Mouse (Mus musculus) neural tube, embryonic 15.5 days (tissue): ENCODE measurements around the gene Stac2. TPM values are rescaled to one million over a fixed set of nuclear protein-coding genes. Genes with fewer than 3 reads are reported as not detected.

ENCODE experiments used
- ATAC-seq: fragments of 200-750 bp; cut with Nextera tagmentation; 2 replicates; pipeline ENCODE4 v1.8.0; 2017; ENCODE audit warnings: mild to moderate bottlenecking, moderate TSS enrichment, moderate library complexity; ENCODE audit not compliant: low FRiP score
- H3K27ac ChIP-seq: fragments of 300-500 bp; sonication (generic); replicated peaks from 2 replicates; pipeline ENCODE4 v1.5.1; 2015; ENCODE audit warnings: mild to moderate bottlenecking, inconsistent platforms
- H3K27me3 ChIP-seq: fragments of 300-500 bp; sonication (generic); replicated peaks from 2 replicates; pipeline ENCODE4 v1.6.1; 2015; ENCODE audit warnings: inconsistent platforms
- H3K36me3 ChIP-seq: fragments of 300-500 bp; sonication (generic); 2 replicates; pipeline ENCODE4 v1.6.1; 2015; ENCODE audit warnings: inconsistent platforms
- H3K4me1 ChIP-seq: fragments of 300-500 bp; sonication (generic); 2 replicates; pipeline ENCODE4 v1.6.1; 2015; ENCODE audit warnings: inconsistent platforms
- H3K4me2 ChIP-seq: fragments of 300-500 bp; sonication (generic); 2 replicates; pipeline ENCODE4 v1.6.1; 2015; ENCODE audit warnings: inconsistent platforms, mild to moderate bottlenecking, moderate library complexity
- H3K4me3 ChIP-seq: fragments of 300-500 bp; sonication (generic); replicated peaks from 2 replicates; pipeline ENCODE4 v1.5.1; 2015; ENCODE audit warnings: mild to moderate bottlenecking, inconsistent platforms
- H3K9ac ChIP-seq: fragments of 300-500 bp; sonication (generic); replicated peaks from 2 replicates; pipeline ENCODE4 v1.6.1; 2015; ENCODE audit warnings: mild to moderate bottlenecking, inconsistent platforms
- H3K9me3 ChIP-seq: fragments of 300-500 bp; sonication (generic); replicated peaks from 2 replicates; pipeline ENCODE4 v1.6.1; 2016; ENCODE audit warnings: inconsistent platforms
- WGBS: fragments of 180-500 bp; shearing (Covaris S2); methylation state at CpG from one replicate; pipeline ENCODE4 v1.1.7; 2015; ENCODE audit warnings: mixed read lengths; 5-methylcytosine and 5-hydroxymethylcytosine counted together
- polyA plus RNA-seq: library from polyadenylated mRNA; unstranded; fragments of >200 nt; fragmentation: Nextera tagmentation; extraction: Ambion mirVana; gene quantifications from 2 replicates; pipeline ENCODE4 v1.2.1, GENCODE M21; 2015

Gene Stac2
- polyA plus RNA-seq, 1 experiment from 2014 or later = 18.2 TPM

DNA sequence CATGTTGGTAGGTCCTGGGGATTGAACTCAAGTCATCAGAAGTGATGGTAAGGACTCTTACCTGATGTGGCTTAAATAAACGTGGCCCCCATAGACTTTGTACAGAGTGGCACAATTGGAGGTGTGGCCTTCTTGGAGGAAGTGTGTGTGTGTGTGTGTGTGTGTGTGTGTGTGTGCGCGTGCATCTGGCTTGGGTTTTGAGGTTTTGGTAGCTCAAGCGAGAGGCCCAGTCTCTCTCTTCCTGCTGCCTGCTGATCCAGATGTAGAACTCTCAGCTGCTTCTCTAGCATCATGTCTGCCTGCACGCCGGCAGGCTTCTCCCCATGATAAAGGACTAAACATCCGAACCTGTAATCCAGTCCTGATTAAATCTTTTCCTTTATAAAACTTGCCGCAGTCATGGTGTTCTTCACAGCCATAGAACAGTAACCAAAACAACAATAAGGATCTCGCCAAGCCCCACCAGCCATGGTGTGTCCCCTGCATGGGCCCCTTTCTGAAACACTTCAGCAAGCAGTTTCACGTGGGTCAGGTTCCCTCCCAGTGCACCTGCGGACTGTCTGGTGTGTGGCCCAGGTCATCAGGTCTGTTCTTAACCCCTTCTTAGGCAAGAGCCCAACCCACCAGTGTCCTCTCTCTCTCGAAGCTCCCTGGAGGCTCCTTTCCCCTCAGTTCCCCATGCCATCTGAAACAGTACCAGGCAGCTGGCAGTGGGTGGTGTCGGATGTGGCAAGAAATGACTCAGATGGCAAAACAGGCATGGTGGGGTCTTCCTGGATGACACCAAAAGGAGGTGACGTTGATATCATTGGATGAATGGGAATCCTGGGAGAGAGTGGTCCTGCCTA lies 3.4 kb downstream of the Stac2 start:
- Histone ChIP-seq H3K9ac (no peak overlapping the region), H3K27me3 (peaks cover 16% of the 10 kb centered on the region), H3K4me3 (no peak overlapping the region), H3K4me1 (peaks cover 44% of the 10 kb centered on the region), H3K4me2 (no peak overlapping the region; the same call in 1 of the 2 replicates), H3K27ac (no peak overlapping the region), H3K9me3 (no peaks in the 10 kb centered on the region), H3K36me3 (no peaks in the 10 kb centered on the region)
- WGBS = 76% methylated on average over 14 of the region's 14 CpGs
- ATAC-seq = no peak

DNA sequence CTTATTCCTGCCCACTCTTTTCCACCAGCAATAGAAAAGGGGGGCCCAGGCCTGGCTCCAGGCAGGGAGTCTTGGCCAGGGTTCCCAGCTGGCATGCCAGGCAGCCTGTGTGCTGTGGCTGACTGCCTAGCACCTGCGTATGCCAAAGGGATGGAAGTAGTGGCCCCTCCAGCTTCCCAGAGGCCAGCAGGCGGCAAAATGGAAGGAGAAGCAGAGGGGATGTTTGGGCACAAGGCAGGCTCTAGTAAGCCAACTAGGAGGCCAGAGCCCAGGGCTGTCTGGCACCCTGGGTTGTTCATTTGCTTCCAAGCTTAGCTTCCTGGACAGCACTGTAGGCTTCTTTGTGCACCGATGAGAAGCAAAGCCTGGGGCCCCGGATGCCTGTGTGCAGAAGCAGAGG lies 5.5 kb downstream of the Stac2 start:
- H3K9me3 ChIP-seq = no peaks in the 10 kb centered on the region
- 67% methylated on average over 4 of the region's 4 CpGs for WGBS
- H3K36me3 ChIP-seq = no peaks in the 10 kb centered on the region
- no peak overlapping the region for H3K27ac ChIP-seq
- H3K27me3 ChIP-seq = peaks cover 16% of the 10 kb centered on the region
- peaks cover 34% of the 10 kb centered on the region for H3K4me1 ChIP-seq
- 0 out of 2 replicates have a peak overlapping the region, but pooled peaks have one; percentile 10 for H3K9ac ChIP-seq
- ATAC-seq = no peak
- no peak overlapping the region for H3K4me3 ChIP-seq
- no peak overlapping the region for H3K4me2 ChIP-seq

DNA sequence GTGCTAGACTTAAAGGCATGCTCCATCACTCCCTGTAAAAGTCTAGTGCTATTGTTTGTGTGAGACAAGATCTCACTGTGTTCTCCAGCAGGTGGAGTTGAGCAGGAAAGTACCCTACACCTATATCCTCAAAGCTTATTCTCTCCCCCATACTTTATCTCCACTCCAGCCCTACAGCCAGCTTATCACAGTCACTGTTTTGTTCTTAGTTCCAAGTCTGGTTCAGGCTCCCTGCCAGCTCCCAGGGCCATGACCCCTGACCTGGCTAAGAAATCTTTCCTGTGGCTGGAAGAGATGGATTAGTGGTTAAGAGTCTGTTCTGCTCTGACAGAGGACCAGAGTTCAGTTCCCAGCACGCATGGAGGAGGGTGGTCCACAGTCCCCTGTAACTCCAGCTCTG lies 6.8 kb downstream of the Stac2 start:
- peaks cover 21% of the 10 kb centered on the region for H3K4me1 ChIP-seq
- no peak overlapping the region for H3K27ac ChIP-seq
- no peak overlapping the region for H3K4me3 ChIP-seq
- 63% methylated on average over 1 of the region's 1 CpGs for WGBS
- ATAC-seq = no peak
- no peaks in the 10 kb centered on the region for H3K36me3 ChIP-seq
- no peak overlapping the region for H3K9ac ChIP-seq
- H3K9me3 ChIP-seq = no peaks in the 10 kb centered on the region
- H3K4me2 ChIP-seq = no peak overlapping the region
- peaks cover 16% of the 10 kb centered on the region for H3K27me3 ChIP-seq

DNA sequence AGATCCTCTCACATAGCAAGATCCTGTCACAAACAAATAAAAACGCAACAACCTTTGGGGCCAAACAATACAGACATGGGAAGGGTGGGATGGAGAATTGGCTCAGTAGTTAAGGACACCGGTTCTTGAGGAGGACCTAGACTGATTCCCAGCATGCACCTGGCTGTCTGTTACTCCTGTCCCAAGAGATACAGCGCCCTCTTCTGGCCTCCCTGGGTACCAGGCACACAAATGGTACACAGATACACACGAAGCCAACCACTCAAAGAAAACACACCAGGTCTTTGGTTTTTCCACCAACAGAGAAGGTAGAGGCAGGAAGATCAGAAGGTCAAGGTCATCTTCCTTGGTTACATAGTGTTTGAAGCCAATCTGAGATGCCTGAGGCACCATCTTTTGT lies 7.7 kb downstream of the Stac2 start:
- Histone ChIP-seq H3K9ac (no peak overlapping the region), H3K4me3 (no peak overlapping the region), H3K27me3 (peaks cover 15% of the 10 kb centered on the region), H3K36me3 (no peaks in the 10 kb centered on the region), H3K9me3 (no peaks in the 10 kb centered on the region), H3K4me1 (peaks cover 12% of the 10 kb centered on the region; the same call in 1 of the 2 replicates), H3K27ac (no peak overlapping the region), H3K4me2 (no peak overlapping the region)
- WGBS = 64% methylated on average over 4 of the region's 4 CpGs
- ATAC-seq = no peak

DNA sequence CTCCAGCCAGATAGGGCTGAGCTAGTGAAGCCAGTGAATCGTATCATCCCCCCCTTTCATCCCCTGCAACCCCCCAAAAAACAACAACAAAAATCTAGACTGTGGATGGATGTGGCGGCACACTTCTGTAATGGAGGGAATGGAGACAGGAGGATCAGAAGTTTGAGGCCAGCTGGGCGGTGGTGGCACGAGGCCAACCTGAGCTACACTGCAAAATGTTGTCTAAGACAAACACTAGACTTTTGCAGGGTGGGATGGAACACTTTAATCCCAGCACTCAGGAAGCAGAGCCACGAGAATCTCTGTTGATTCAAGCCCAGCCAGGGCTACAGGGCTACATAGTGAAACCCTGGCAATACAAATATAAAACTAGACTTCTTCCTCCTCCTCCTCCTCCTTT lies 9.2 kb downstream of the Stac2 start:
- H3K4me2 ChIP-seq = no peak overlapping the region
- ATAC-seq = no peak

DNA sequence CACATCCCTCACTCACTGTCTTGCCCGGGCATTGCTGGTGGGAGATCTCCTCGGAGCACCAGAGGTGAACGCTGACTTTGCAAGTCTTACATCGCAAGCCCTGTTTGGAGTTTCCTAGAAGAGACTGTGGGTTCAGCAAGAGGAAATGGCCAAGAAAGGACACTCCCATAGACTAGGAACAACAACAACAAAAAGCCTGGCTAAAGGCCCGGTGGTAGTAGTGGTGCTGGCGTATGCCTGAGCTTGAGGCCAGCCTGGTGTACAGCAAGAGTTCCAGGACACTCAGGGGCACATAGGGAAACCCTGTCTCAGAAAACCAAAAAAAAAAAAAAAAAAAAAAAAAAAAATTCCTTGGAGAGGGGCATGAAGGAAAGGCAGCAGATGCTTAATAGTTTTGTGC lies 10.5 kb downstream of the Stac2 start:
- H3K36me3 ChIP-seq = no peaks in the 10 kb centered on the region
- 79% methylated on average over 6 of the region's 6 CpGs for WGBS
- no peak overlapping the region for H3K4me2 ChIP-seq
- no peak for ATAC-seq
- H3K9me3 ChIP-seq = no peaks in the 10 kb centered on the region
- no peaks in the 10 kb centered on the region for H3K27me3 ChIP-seq
- H3K9ac ChIP-seq = no peak overlapping the region
- no peak overlapping the region for H3K27ac ChIP-seq
- peaks cover 4% of the 10 kb centered on the region; the same call in 1 of the 2 replicates for H3K4me1 ChIP-seq
- no peak overlapping the region for H3K4me3 ChIP-seq

More for the DNA sequence above, 9.2 kb downstream of the Stac2 start:
- peaks cover 5% of the 10 kb centered on the region; the same call in 1 of the 2 replicates for H3K4me1 ChIP-seq
- no peak overlapping the region for H3K27ac ChIP-seq
- H3K27me3 ChIP-seq = peaks cover 5% of the 10 kb centered on the region
- H3K9ac ChIP-seq = no peak overlapping the region
- WGBS = 73% methylated on average over 5 of the region's 5 CpGs
- no peak overlapping the region for H3K4me3 ChIP-seq
- no peaks in the 10 kb centered on the region for H3K36me3 ChIP-seq
- no peaks in the 10 kb centered on the region for H3K9me3 ChIP-seq

DNA sequence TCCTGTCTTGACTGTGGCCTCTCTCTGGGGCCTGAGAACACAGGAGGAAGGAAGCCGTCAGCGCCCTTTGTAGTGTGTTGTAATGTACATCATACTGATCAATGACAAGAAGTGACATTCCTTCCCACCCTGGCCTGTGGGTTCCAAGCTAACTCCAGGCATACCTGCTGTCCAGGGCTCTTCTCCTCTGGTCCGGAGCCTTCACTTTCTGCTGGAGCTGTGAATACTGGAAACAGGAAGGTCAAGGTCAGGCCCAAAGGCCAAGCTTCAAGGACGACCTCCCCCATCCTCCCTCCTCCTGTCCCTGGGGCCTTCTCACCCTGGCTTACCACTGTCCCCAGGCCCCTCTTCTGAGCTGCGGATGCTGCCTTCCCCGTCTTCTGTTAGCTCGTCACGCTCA lies 12.3 kb downstream of the Stac2 start:
- Histone ChIP-seq H3K27me3 (0 out of 2 replicates have a peak, but pooled peaks cover 6% of the 10 kb centered on the region), H3K4me2 (no peak overlapping the region), H3K9me3 (no peaks in the 10 kb centered on the region), H3K4me1 (peaks cover 7% of the 10 kb centered on the region), H3K9ac (no peak overlapping the region), H3K36me3 (no peaks in the 10 kb centered on the region), H3K4me3 (no peak overlapping the region), H3K27ac (no peak overlapping the region)
- no peak for ATAC-seq
- 71% methylated on average over 8 of the region's 8 CpGs for WGBS

DNA sequence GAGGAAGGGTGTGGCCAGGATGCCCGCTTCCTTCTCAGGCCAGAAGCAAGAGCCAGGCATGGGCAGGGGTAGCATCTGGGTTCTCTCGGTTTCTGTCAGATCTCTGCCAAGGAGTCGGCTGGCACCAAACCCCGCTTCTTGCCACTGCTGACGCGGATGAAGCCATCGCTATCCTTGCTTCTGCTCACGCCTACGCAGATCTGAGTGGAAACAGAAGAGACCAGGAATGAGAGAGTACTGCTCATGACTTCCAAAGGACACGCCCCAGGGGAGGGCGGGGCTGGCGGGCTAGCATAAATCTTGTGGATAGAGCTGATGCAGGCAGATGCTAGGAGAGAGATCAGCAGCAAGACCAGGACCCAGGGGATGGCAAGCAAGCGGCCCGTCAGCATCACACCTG lies 15.4 kb downstream of the Stac2 start:
- Histone ChIP-seq H3K4me1 (peaks cover 21% of the 10 kb centered on the region), H3K9me3 (no peaks in the 10 kb centered on the region), H3K36me3 (no peaks in the 10 kb centered on the region), H3K4me3 (no peak overlapping the region), H3K27ac (no peak overlapping the region), H3K27me3 (0 out of 2 replicates have a peak, but pooled peaks cover 11% of the 10 kb centered on the region), H3K9ac (no peak overlapping the region), H3K4me2 (no peak overlapping the region)
- ATAC-seq = no peak
- WGBS = 64% methylated on average over 14 of the region's 14 CpGs

DNA sequence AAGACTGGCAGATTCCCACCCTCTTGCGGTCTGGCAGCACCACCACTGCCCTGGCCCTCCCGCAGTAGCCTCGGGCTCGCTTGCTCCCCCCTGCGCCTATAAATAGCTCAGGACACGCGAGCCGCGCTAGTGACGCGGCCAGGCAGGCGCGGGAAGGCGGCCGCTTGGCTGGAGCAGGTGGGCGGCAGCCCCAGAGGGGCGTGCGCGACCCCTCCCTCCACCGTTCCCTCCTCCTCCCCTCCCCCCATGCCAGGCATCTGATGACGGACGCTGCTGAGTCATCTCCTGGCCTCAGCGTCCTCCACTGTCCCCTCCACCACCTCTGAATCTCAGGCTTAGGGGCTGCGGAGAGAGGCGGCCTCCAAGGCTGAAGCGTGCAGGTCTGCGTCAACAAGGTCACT lies 17.3 kb downstream of the Stac2 start:
- no peaks in the 10 kb centered on the region for H3K9me3 ChIP-seq
- H3K4me2 ChIP-seq = peak overlapping the region; percentile 77
- H3K27ac ChIP-seq = peak overlapping the region; percentile 11; the same call in 1 of the 2 replicates
- 0 out of 2 replicates have a peak, but pooled peaks cover 11% of the 10 kb centered on the region for H3K27me3 ChIP-seq
- H3K36me3 ChIP-seq = peaks cover 4% of the 10 kb centered on the region
- peak overlapping the region; percentile 48 for H3K9ac ChIP-seq
- peaks cover 21% of the 10 kb centered on the region for H3K4me1 ChIP-seq
- H3K4me3 ChIP-seq = peak overlapping the region; percentile 37
- 1% methylated on average over 27 of the region's 27 CpGs for WGBS
- peak; percentile 71 for ATAC-seq

DNA sequence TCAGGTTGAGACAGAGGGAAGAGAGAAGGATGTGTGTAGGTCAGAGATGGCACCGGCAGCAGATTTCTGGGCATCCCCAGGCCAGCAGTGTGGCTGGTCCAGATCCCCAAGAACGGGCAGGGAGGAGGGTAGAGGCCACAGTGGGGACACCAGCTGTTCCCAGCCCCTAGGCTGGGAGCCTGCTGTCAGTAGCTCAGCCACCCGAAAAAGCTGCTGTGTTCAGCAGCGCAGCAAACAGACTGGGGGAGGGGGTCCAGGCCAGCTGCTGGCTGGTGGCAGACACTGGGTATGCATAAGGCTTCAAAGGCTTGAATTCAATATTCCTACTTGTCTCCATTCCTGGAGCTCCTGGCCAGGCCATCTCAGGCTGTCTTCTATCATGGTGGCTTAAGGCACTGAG lies 18.4 kb downstream of the Stac2 start:
- H3K4me2 ChIP-seq = peak overlapping the region; percentile 11; the same call in 1 of the 2 replicates
- peaks cover 21% of the 10 kb centered on the region for H3K4me1 ChIP-seq
- 0 out of 2 replicates have a peak, but pooled peaks cover 11% of the 10 kb centered on the region for H3K27me3 ChIP-seq
- 9% methylated on average over 4 of the region's 4 CpGs for WGBS
- H3K9ac ChIP-seq = no peak overlapping the region
- no peak overlapping the region for H3K4me3 ChIP-seq
- peaks cover 14% of the 10 kb centered on the region for H3K36me3 ChIP-seq
- H3K27ac ChIP-seq = peak overlapping the region; percentile 41; the same call in 1 of the 2 replicates
- no peak for ATAC-seq
- H3K9me3 ChIP-seq = no peaks in the 10 kb centered on the region

DNA sequence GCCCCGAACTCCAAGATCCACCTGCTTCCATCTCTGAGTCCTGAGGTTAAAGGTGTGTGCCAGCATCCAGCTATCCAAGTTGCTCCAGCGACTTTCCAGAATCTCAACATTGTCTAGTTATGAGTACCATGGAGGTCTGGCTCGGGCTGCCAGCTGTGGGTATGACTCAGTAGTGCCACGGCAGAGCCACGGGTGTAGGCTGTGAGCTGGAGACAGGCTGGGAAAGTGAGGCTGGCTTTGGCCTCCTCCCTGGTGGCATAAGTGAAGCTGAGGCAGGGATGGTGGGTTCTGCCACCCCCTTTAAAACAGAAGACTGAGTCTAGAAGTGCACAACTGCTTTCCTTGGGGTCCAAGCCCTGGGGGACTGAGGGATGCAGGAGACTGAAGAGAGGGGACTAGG lies 19.2 kb downstream of the Stac2 start:
- H3K4me2 ChIP-seq = no peak overlapping the region
- no peak overlapping the region for H3K4me3 ChIP-seq
- no peak for ATAC-seq
- H3K4me1 ChIP-seq = peaks cover 21% of the 10 kb centered on the region
- peaks cover 22% of the 10 kb centered on the region for H3K36me3 ChIP-seq
- 0 out of 2 replicates have a peak, but pooled peaks cover 11% of the 10 kb centered on the region for H3K27me3 ChIP-seq
- H3K9me3 ChIP-seq = no peaks in the 10 kb centered on the region
- H3K27ac ChIP-seq = no peak overlapping the region
- WGBS = 89% methylated on average over 5 of the region's 5 CpGs
- no peak overlapping the region for H3K9ac ChIP-seq

DNA sequence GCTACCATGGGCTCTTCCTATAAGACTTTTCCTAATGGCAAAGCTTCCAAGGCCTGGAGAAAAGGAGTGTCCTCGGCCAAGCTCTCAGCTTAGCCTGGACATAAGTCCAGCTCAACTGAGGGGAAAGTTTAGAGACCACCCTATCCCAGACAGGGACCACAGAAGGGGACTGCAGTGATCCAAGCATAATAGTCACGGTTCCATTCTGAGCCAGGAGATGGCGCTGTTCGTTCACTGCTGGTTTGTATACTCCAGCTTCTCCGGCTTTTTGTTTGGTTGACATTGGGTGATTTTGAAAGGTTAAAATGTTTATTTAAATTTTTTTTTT lies 21.9 kb downstream of the Stac2 start:
- WGBS = 3% methylated on average over 5 of the region's 5 CpGs
- Histone ChIP-seq H3K27ac (no peak overlapping the region), H3K4me2 (no peak overlapping the region), H3K36me3 (peaks cover 30% of the 10 kb centered on the region), H3K9me3 (no peaks in the 10 kb centered on the region), H3K27me3 (0 out of 2 replicates have a peak, but pooled peaks cover 5% of the 10 kb centered on the region), H3K9ac (no peak overlapping the region), H3K4me1 (peaks cover 32% of the 10 kb centered on the region), H3K4me3 (no peak overlapping the region)
- ATAC-seq = no peak
